Mouse (Mus musculus): ENCODE measurements at regions not wholly inside any gene's neighbourhood (a gene's known extent, or its start where the extent isn't known, plus 50 kb on each side); places are given as distances from the start of the nearest gene placed in this dataset. TPM values are rescaled to one million over a fixed set of nuclear protein-coding genes. Genes with fewer than 3 reads are reported as not detected.
A peak's percentile ranks its signal among the peaks of the same experiment; 100 is the strongest.

GRCm38 (mm10) chr2:159730221-159730620 lies 603.7 kb downstream of the Gm826 start:
- no peaks in the 10 kb centered on the region for H3K36me3 ChIP-seq
- H3K4me2 ChIP-seq (replicated peaks), result no peak overlapping the region
- no peak overlapping the region for H3K9ac ChIP-seq
- H3K4me1 ChIP-seq, result peaks cover 2% of the 10 kb centered on the region; the same call in 1 of the 2 replicates
- no peak overlapping the region for H3K27ac ChIP-seq
- no peaks in the 10 kb centered on the region for H3K27me3 ChIP-seq
- H3K4me3 ChIP-seq, result no peak overlapping the region
- ATAC-seq (ENCODE audit: insufficient number of reproducible peaks, insufficient read depth, low FRiP score, low TSS enrichment), result no peak
- 80% methylated on average over 8 of the region's 8 CpGs for WGBS
- H3K9me3 ChIP-seq, result no peaks in the 10 kb centered on the region

DNA sequence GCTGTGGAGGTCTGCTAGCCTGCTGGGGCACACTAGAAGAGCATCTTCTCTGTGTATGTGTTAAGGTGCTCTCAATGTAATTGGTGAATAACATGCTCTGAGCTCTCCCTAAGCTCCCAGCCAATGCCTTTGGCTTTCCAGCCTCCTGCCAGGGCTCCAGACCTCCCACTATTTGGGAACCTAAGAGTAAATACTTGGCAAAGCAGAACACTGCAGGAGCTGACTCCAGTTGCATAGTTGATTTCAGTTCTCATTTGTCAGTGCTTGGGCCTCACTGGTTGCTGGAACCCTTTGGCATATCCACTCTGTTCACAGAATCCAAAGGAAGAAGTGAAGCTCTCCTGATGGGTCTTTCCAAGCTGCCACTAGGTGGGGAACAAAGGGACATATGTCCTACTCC lies 602.7 kb downstream of the Gm826 start:
- Histone ChIP-seq H3K27me3 (no peaks in the 10 kb centered on the region), H3K9ac (no peak overlapping the region), H3K9me3 (no peaks in the 10 kb centered on the region), H3K4me2 (replicated peaks) (no peak overlapping the region), H3K27ac (no peak overlapping the region), H3K4me1 (no peaks in the 10 kb centered on the region), H3K36me3 (no peaks in the 10 kb centered on the region), H3K4me3 (no peak overlapping the region)
- no peak for ATAC-seq (ENCODE audit: insufficient number of reproducible peaks, insufficient read depth, low FRiP score, low TSS enrichment)

GRCm38 (mm10) chr2:159732413-159732812 lies 601.5 kb downstream of the Gm826 start:
- H3K27me3 ChIP-seq, result no peaks in the 10 kb centered on the region
- no peaks in the 10 kb centered on the region for H3K9me3 ChIP-seq
- H3K36me3 ChIP-seq, result no peaks in the 10 kb centered on the region
- H3K4me1 ChIP-seq, result no peaks in the 10 kb centered on the region
- 23% methylated on average over 3 of the region's 3 CpGs for WGBS
- no peak overlapping the region for H3K4me2 ChIP-seq (replicated peaks)
- H3K27ac ChIP-seq, result no peak overlapping the region
- no peak overlapping the region for H3K4me3 ChIP-seq
- no peak overlapping the region for H3K9ac ChIP-seq
- no peak for ATAC-seq (ENCODE audit: insufficient number of reproducible peaks, insufficient read depth, low FRiP score, low TSS enrichment)

DNA sequence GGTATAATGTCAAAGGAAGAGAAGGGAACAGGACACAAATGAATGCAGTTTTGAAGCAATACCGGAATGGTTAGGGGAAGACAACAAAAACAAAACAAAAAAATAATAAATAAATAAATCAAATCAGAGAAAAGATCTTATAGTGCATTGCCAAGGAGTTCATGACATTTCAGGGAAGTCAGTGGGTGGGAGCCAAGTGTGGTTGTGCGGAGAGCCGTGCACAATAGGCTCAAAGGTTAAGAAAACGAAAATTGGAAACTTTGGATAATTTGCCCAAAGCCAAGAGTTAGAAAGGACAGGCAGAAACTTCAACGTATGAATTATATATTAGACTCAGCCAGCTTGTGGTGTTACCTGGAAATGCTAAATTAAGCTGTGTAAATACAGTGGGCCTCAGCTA lies 599.4 kb downstream of the Gm826 start:
- ATAC-seq (ENCODE audit: insufficient number of reproducible peaks, insufficient read depth, low FRiP score, low TSS enrichment), result no peak
- H3K9me3 ChIP-seq, result no peaks in the 10 kb centered on the region
- H3K36me3 ChIP-seq, result no peaks in the 10 kb centered on the region
- no peak overlapping the region for H3K27ac ChIP-seq
- H3K4me3 ChIP-seq, result no peak overlapping the region
- H3K9ac ChIP-seq, result no peak overlapping the region
- 62% methylated on average over 5 of the region's 5 CpGs for WGBS
- H3K4me1 ChIP-seq, result no peaks in the 10 kb centered on the region
- H3K27me3 ChIP-seq, result no peaks in the 10 kb centered on the region
- no peak overlapping the region for H3K4me2 ChIP-seq (replicated peaks)

GRCm38 (mm10) chr2:159755541-159756011 lies 578.4 kb downstream of the Gm826 start:
- Histone ChIP-seq H3K4me1 (peaks cover 8% of the 10 kb centered on the region; the same call in 1 of the 2 replicates), H3K36me3 (no peaks in the 10 kb centered on the region), H3K4me3 (no peak overlapping the region), H3K4me2 (replicated peaks) (no peak overlapping the region), H3K9ac (no peak overlapping the region), H3K9me3 (no peaks in the 10 kb centered on the region), H3K27ac (no peak overlapping the region), H3K27me3 (no peaks in the 10 kb centered on the region)
- ATAC-seq (ENCODE audit: insufficient number of reproducible peaks, insufficient read depth, low FRiP score, low TSS enrichment), result 0 out of 2 replicates have a peak, but pooled peaks have one; percentile 64
- 25% methylated on average over 7 of the region's 7 CpGs for WGBS

DNA sequence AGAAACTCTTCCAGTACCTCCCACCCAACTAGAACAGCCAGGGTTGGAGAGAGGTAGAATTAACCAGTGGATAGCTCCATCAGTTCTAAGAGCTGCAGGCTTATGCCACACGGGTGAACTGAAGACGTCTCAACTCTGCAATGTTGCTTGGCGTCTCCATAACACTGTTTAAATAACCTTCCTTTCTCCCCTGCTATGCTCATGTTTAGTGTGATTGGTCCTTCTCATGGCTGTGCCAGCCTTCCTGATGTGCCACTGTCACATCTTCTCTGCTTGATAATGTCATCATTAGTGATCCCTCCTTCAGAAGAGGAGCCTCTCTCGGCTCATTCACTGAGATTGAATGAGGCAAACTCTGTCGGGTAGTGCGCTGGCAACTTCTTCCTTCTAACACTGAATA lies 573.2 kb downstream of the Gm826 start:
- H3K4me1 ChIP-seq, result peaks cover 2% of the 10 kb centered on the region; the same call in 1 of the 2 replicates
- no peak for ATAC-seq (ENCODE audit: insufficient number of reproducible peaks, insufficient read depth, low FRiP score, low TSS enrichment)
- 84% methylated on average over 6 of the region's 6 CpGs for WGBS
- H3K4me3 ChIP-seq, result no peak overlapping the region
- H3K27me3 ChIP-seq, result no peaks in the 10 kb centered on the region
- H3K9ac ChIP-seq, result no peak overlapping the region
- H3K4me2 ChIP-seq (replicated peaks), result no peak overlapping the region
- no peaks in the 10 kb centered on the region for H3K36me3 ChIP-seq
- no peaks in the 10 kb centered on the region for H3K9me3 ChIP-seq
- H3K27ac ChIP-seq, result no peak overlapping the region

DNA sequence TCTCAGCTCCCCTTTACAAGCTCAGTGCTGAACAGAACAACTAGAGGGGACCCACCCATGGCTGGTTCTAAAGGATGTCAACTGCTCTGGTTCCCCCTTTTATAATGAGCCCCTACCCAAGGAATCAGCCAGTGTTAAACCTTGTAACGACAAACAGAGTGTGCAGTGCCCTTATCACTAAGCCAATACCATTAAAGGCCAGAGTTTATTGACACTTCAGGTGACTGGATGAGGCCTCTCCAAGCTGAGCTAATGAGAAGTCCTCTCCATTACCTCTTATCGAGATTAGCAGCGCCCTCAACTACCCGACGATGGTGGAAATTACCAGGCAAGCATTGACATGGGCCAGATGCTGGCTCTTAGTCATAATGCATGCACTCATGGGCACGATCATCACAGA lies 570.8 kb downstream of the Gm826 start:
- no peaks in the 10 kb centered on the region for H3K9me3 ChIP-seq
- no peak for ATAC-seq (ENCODE audit: insufficient number of reproducible peaks, insufficient read depth, low FRiP score, low TSS enrichment)
- H3K4me1 ChIP-seq, result no peaks in the 10 kb centered on the region
- no peak overlapping the region for H3K9ac ChIP-seq
- H3K36me3 ChIP-seq, result no peaks in the 10 kb centered on the region
- no peak overlapping the region for H3K4me3 ChIP-seq
- H3K4me2 ChIP-seq (replicated peaks), result no peak overlapping the region
- WGBS, result 83% methylated on average over 6 of the region's 6 CpGs
- no peak overlapping the region for H3K27ac ChIP-seq
- no peaks in the 10 kb centered on the region for H3K27me3 ChIP-seq

Small RNA genes lying in the stretch of these regions (microRNA-seq; reads per million reads assigned to microRNA genes)
- not detected for gene Gm44319

All from embryonic facial prominence, embryonic 12.5 days (tissue).